Mouse (Mus musculus) embryonic stem cell, embryonic (primary cell): ENCODE data around the gene AV320801.
"Not testable (repeated sequence)": the region's sequence is repeated elsewhere in the genome, so short reads cannot be mapped to it uniquely, and the experiment has no call there.

Experiments
- CTCF ChIA-PET, 4 experiments: fragments of 300-600 bp in 2 of 4; fragments of 350-600 bp in 2 of 4; sonication (Branson Sonifier 250); formaldehyde crosslinking; loops; one replicate each; lab custom pipeline; 2022; ENCODE audit warnings: inconsistent platforms in 2 of 4; lab: Charles Lee
- POLR2A ChIA-PET, 4 experiments: fragments of 300-600 bp in 2 of 4; fragments of 350-600 bp in 2 of 4; sonication (Branson Sonifier 250); formaldehyde crosslinking; loops; one replicate each; lab custom pipeline; 2022; ENCODE audit warnings: antibody characterized with exemption in 4 of 4, inconsistent platforms in 1 of 4; lab: Charles Lee

AV320801 gene

GRCm38 (mm10) chrX:135494288-135494687, at the start of gene AV320801:
AV320801 (plus strand) TSS chrX:135494588.
- CTCF ChIA-PET, POLR2A ChIA-PET: not testable (repeated sequence)

GRCm38 (mm10) chrX:135464160-135464559, 30.2 kb upstream of the AV320801 start:
- POLR2A ChIA-PET: not testable (repeated sequence)

GRCm38 (mm10) chrX:135481902-135482301, 12.5 kb upstream of the AV320801 start:
- CTCF ChIA-PET, POLR2A ChIA-PET: not testable (repeated sequence)

More at GRCm38 (mm10) chrX:135464160-135464559, 30.2 kb upstream of the AV320801 start:
- CTCF ChIA-PET: not testable (repeated sequence)

DNA sequence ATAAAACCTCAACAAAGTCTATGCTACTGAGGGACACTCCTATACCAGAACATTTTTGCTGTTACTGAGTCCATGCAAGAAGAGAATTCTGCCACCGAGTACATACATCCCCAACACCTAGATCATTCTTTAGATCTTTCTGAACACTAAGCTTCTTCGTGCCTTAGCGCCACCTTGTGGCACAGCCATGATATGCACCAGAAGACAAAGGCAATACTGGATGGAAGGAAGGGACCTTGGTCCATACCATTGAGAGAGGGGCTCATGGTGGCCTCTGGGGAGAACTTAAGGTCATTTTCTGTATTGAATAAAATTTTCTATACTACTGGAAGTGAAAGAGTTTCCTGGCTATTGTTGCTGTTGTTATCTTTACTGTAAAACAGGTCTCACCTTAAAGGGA, 11.2 kb upstream of the AV320801 start:
- POLR2A ChIA-PET, CTCF ChIA-PET: not testable (repeated sequence)
